Mouse (Mus musculus) left cerebral cortex, adult 18-20 months (tissue): ENCODE measurements around the gene Upp2. TPM values are rescaled to one million over a fixed set of nuclear protein-coding genes. Genes with fewer than 3 reads are reported as not detected.
A peak's percentile ranks its signal among the peaks of the same experiment; 100 is the strongest.

ENCODE experiments used
- DNase-seq, 2 experiments: peaks; one replicate each; pipeline ENCODE4 v3.0.0; 2021 to 2022; ENCODE audit warnings: low spot score in 2 of 2, mixed read lengths in 1 of 2
- total RNA-seq, 2 experiments: library from RNA; stranded (reverse); gene quantifications; 2 replicates each; pipeline ENCODE4 v1.2.3; 2021

Upp2 gene
- total RNA-seq, 2 experiments from 2014 or later: 32.6 to 35.2 TPM

DNA sequence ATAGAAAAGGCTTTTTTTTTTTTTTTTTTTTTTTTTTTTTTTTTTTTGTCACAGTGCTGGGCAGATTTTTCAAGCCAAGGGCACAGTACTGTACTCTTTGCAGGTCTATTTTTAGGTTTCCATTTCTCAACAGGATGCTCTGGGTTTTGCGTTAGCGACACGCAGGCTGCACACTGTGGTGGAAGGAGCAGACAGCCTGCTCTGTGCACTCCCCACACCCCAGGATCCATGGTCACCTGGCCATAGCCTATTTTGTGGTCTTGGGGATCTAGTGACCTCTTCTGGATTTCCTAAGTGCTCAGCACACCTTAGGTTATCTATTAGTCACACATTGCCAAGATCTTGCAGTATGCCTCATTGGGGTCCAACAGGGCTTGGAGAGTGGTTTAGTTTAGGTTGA is 100.2 kb downstream of the Upp2 start:
- no peak for DNase-seq

DNA sequence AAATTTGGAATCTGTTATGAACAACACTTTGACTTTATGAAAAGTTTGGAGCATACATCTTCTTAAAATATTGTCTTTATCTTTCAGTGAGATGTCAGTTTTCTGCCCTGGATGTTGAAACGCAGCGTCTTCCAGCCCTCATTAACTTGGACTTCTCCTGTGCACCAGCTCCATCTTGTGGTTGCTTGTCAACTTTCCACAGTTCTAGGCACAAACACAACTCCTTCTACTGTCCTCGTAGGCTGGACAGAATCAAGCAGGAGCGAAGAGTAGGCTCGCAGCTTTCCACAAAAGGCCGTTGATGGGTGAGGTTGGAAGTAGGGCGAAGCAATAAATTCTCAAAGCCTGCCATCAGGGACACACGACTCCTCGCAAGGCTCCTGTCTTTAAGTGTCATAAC is 100.9 kb downstream of the Upp2 start:
- peak; percentile 80 to 82 for DNase-seq

DNA sequence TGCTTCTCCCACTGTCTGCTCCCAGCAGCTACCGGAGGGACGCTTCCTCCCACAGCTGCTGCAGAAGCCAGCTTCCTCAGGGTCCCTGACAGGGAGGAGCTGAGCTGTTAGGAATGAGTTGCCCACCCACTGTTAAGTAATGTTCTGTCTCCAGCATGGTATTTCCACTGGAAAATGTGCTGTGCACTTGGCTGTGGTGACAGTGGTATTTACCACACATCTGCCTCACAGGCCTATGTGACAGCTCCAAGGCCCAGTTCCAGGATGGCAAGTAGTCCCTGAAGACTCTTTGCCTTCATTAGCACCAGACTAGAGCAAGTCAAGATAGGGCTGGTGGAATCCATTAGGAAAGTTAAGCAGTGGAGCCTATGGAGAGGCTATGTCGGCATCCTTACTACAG is 102.0 kb downstream of the Upp2 start:
- DNase-seq: no peak

DNA sequence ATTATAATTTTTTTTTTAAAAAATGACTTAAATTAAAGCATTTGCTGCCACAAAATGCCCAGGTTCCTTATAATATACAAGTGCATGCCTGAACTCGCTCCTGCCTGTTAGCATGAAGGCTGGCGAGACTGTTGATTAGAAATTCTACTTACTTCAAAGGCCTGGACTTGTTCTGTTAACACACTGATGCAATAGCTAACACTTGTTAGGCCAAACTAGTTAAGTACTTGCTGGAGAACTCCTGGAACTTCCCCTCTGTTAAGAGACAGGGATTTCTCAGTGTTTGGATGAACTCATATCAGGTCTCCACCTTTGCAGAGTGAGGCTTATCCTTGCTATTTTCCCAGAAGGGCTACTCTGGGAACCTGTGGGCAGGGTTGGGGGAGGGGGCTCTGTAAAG is 105.4 kb downstream of the Upp2 start:
- no peak for DNase-seq

DNA sequence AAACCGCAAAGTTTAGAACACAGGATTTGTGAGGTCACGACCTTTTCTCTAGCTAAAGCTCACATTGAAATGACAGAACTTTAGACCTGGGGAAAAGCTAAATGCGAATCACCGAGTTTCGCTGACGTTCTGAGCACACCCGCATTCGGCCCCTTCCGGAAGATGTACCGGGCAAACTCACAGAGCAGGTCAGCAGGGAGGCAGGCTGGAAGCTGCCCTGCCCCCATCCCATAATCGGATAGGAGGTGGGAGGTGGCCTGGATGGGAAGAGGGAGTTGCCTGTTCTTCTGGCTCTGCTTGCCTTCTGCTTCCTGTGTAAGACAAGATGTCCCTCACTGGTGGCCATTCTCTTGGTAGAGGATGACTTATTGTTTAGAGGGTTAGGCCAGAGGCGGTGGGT is 112.9 kb downstream of the Upp2 start:
- DNase-seq: no peak

DNA sequence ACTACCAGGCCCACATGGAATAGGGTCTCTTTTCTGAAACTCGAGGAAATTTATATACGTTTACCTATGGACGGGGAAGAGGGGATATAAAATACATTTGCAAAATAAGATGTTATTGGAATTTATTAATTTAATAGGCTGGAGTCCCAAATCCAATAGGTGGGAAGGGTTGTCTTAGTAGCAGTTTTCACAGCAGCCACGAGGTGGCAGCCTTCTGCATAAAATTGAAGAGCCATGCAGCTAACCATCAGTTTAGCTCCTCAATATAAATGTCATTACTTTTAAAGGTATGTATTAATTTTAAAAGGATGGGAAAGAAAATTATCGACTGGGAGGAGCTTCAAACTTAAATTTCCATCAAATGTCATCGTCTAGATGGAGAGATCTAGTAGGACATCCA is 113.7 kb downstream of the Upp2 start:
- peak; percentile 64 to 73 for DNase-seq

DNA sequence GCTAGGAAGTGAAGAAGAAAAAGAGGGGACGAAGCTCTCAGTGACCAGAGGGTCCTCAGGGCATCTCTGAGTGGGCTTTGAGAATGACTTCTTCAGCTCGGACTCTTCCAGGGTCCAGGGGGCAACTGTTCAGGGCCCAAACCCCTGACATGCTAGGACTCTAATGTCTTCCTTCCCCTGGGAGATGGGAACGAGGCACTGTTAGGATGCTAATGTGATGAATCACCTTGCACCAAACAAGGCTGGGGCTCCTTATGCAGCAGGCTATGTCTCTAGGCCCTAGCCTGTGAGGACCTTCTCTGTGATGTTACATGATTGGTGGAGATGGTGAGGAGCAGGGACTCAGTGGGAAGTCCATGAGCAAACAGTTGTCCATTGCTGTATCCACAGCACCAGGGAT is 114.3 kb downstream of the Upp2 start:
- no peak for DNase-seq

DNA sequence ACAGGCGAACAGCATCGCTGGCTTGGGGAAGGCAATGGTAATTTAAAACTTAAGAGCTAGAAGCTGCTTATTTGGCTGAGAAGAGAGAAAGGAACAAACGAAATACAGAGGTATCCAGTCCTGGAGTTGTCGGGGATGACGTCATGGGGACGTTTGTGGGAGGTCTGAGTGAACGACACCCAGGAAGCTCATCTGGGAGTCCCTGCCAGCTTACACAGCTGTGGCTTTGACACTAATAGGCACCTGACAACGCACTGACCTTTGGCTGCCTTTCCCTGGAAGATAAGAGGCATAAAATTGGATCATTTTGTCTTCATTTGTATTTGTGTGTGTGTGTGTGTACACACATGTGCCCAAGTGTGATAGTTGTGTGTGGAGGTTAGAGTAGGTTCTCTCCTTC is 130.4 kb downstream of the Upp2 start:
- no peak for DNase-seq

DNA sequence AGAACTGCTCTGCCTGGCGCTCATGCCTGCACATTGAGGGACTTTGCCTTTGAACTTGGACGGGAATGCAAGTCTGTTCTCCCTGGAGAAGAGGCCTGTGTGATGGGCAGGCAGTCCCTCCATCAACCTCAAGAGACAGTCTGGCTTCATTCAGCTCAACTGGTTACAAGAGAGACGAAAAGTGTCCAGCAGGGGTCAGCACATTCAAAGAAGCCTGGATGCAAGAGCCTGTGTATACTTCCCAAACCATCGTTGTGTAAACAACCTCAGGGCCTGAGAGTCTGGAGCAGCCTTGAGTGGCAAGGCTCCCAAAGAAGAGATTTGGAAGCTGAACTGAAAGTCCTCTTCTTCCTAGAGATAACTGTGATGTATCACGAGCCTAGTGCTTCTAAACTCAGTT is 132.8 kb downstream of the Upp2 start:
- peak; percentile 71 to 74 for DNase-seq

DNA sequence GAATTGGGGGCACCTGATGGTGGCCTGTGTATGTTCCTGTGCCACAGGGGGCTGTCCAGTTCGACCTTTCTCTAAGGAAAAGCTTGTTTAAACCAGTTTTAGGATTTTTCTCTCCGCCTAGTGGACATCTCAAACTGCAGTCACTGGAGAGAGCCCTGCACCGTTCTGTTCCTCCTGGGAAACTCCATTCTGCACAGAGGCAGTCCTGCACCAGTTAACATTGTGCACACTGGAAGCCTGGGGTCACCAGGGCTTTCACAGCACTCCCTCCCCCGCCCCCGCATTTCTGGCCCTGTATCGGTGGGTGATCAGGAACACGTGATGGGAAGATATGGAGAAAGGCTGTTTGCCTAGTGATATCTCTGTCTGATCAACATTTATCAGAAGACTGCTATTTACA is 133.3 kb downstream of the Upp2 start:
- no peak for DNase-seq

DNA sequence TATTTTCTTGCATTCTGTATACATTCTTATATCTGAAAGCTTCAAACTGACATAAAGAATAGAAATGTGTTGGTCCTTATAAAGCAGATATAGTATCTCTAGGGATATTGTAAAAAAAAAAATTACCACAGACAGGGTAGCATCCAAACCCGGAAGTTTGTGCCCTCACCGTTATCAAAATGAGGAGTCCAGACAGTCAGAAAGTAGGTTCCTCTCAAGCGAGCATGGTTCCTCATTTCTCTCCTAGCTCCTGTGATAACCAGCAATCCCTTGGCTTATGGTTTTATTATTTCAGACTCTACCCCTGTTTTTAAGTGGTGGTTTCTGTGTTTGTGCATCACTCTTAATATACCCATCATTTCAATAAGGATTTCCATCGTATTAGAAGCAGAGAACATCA is 134.5 kb downstream of the Upp2 start:
- no peak for DNase-seq

DNA sequence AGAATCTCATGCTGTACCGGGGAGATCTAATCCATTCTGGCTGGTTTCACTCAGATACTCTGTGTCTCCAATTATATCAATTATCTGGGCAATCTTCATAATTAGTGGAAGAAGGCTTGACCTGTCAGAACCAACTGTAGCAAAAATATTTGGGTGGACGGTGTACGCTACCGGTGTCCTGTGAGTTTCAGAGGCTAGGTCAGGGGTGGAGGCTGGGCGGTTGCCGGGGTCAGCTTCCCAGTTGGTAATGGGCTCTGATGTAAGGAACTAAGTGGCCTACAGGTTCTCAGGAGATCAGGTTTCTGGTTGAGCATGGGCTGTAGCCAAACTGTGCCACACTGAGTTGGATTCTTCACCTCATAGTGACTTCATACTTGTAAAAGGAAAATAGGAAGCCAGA is 136.1 kb downstream of the Upp2 start:
- DNase-seq: no peak

DNA sequence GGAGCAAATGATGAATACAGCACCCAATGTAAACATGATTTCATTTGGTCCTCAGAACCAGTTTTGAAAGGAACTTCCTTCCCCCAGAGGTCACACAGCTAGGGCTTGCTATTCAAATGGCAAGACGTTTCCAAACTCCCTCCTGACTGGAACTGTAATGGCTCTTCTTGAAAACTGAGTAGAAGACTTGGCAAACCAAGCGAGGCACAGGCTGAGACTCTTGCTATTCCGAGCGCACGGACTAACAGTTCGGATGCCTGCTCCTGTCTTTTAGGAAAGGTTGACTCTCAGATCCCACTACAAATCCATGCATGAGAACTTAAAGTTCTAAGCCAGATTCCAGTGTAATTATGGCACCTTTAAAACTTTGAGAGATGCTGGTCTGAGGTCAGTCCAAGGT is 136.5 kb downstream of the Upp2 start:
- DNase-seq: no peak

DNA sequence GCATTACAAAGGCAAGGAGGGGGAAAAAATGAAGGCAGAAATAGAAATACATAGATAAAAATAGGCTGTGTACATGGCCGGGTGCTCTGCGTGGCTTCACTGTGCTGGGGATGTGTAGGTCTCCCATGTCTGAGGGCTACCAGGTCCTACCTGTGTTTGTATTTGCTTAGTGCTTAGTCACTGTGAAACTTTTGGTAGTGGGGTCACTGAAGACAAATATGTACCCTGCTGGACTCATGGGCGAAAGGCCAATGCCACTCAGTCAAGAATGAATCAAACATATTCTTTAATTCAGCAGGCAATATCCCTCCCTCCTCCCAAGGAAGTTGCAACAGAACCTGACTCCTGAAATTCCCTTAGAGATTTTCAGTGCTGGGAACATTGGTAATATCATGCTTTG is 137.5 kb downstream of the Upp2 start:
- no peak for DNase-seq

DNA sequence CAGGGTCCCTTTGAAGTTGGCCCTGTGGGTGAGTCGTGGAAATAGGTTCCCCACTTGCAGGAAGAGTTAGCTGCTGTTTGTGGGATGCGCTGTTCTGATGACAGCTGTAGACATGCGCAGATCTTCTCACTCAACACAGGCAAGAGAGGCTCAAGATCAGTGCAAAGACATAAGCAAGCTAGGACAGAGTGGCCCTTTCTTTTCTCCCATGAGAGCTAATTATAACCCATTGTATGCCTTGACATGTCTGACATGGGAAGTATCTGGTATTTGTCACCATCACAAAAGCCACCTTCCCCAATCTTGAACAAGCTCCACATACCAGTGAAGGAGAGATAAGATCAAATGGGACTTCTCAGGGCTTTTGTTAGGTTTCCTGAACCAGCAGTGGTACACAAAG is 140.6 kb downstream of the Upp2 start:
- DNase-seq: no peak

DNA sequence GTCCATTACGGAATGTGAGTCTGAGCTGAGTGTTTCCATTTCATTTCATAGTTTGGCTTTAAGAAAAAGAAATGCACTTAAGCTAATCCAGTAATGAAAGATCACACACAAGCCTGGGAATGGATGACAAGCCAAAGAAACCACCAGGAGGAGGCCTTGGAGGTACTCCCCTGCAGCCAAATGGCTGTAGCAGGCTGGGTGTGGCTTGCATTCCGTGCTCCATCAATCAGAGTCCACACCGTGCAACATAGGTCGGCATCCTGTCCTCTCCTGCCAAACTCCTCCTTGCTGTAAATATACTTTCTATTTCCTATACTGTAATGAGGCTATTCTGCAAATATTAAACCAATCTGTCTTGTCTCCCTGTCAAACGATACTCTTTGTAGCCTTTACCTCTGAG is 143.1 kb downstream of the Upp2 start:
- DNase-seq: no peak

DNA sequence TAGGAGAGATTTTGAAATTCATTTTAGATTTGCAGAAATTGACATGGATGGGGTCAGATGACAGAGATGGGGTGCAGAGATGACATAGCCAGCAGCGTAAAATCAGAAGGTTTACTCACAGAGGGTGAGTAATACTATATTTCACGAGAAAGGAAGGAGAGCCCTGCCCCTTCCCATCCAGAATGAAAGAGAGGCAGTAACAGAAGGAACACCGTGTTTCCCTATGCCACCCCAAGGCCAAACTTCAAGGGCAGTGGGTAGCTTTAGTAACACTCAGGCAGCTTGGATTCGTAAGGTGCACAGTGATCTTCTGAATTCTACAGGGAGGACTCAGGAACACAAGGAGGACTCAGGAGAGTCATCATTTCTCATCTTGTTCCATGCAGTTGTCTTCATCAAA is 144.0 kb downstream of the Upp2 start:
- DNase-seq: no peak

DNA sequence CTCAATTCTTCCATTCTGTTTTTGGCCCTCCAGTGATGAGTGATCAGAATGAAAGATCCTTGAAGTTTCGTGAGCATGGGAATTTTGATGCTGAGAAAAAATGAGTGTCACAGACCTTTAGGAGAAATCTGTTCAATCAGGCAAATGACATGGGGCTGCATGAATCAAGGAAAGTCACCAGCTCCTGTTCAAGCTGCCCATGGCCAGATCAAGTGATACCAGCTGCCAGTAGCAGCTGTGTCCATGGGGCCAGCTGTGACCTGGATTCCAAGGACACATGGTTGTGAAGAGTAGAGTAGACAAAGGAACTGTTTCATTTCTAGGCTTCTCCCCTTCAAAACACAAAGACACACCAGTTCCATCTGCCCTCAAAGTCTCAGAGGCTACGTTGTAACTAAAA is 144.4 kb downstream of the Upp2 start:
- no peak for DNase-seq

DNA sequence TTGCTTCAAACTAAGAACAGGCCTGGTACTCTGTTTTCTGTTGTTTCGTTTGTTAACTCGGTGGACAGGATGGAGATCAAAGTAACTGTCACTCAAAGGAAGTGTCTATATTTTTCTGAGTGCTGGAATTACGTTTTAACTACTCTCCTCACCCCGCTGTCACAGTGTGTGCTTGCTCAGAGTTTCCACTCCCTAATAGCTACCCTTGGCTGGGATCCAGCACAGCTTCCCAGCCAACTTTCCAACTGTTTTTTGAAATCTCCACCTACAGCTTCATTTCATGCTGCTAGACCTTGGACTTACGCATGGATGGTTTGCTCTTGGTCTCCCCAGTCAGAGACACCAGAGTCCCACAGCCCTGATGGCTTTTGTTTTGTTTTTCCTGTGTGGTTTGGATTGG is 144.8 kb downstream of the Upp2 start:
- DNase-seq: no peak

DNA sequence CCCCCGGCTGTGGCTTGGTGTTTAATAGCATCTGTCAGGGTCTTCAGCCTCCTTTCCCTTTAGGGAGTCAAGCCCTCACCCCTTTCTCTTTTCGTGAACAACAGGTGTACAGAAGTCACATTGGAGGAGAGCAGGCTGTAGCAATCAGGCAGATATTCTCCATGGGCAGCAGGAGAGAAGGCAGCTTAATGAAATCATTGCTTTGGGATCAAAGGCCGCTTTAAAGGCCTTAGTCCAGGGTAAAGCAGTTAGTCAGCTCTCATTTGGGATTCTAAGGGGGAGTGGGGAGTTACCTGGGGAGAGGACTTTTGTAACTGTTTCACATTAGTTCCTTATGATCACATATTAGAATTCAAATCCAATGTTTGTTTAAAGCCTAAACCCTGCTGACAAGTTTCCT is 150.8 kb downstream of the Upp2 start:
- DNase-seq: no peak

DNA sequence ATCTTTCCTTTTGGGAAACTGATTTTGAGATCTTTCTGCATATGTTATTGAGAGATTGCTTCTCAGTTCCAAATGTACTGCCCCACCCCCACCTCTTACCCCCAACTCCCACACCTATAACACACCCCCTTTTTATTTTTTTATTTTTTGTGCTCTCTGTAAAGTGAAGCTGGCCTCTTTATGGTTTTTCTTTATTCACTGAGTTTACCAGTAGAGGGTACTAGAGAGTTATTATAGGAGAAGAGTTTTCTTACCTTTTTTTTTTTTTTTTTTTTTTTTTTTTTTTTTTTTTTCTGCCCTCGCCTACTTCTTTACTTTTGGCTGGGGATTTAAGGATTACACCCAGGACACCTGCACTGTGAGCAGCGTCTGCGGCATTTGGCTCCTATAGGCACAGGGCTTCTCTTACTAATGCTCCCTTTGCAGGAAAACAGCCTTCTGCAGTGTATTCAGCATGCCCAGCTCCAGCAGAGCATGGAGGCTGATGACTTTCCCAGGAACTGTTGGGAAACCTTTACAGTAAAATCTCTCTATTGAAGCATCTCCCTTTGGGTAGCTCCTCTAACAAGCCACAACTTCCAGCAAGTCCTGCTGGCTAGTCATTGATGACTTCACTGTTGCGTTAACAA is 170.2 kb downstream of the Upp2 start:
- no peak for DNase-seq

DNA sequence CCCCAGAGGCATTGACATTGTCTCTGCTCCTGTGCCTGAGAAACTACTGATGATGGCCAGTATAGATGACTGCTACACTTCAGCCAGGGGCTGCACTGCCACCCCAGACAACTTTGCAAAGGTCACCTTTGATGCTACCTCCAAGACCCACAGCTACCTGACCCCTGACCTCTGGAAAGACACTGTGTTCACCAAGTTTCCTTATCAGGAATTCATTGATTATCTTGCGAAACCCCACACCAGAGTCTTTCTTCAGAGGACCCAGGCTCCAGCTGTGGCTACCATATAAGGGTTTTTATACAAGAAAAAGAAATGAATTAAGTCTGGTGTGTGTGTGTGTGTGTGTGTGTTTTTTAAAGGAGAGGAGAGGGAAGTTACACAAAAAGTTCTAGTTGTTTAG is 174.1 kb downstream of the Upp2 start:
- no peak for DNase-seq

DNA sequence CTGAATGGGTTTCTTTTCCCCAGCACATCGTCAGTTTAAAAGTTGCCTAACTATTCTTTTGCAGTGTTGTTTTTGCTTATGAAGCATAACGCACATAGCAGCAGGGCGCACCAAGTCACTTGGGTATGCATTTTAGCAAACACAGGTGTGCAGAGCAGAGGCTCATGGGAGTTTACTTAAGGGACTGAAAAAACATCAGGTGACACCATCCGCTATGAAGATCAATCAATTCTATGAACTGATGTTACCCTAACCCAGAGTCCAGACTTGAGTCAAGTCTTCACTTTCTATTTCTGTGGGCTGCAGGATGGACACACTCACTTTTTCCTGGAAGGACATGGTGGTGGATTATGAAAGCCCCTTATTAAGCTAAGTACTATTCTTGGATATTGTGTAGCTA is 174.9 kb downstream of the Upp2 start:
- DNase-seq: no peak

DNA sequence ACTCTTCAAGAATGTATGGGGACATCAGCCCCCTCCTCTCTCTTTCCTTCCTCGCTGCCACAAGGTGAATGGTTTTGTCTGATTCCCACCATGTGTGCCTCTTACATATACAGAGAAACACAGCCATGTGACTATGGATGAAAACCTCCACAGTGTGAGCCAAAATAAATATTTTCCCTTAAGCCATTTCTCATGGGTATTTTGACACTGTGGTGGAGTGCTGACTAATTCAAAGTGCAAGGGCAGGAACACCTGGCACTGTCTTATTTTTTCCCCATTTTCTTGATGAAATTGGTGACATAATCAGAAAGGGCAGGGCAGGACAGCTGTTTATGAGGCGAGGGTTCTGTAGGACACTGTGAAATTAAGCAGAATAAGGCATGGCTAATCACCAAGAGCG is 176.3 kb downstream of the Upp2 start:
- DNase-seq: no peak
